Mouse (Mus musculus) hindbrain, embryonic 13.5 days (tissue): ENCODE measurements around the gene Tenm2. TPM values are rescaled to one million over a fixed set of nuclear protein-coding genes. Genes with fewer than 3 reads are reported as not detected.

Experiments used
- ATAC-seq: fragments of 200-750 bp; cut with Nextera tagmentation; 2 replicates; pipeline ENCODE4 v1.8.0; 2017; ENCODE audit warnings: moderate TSS enrichment; ENCODE audit not compliant: low FRiP score
- H3K27ac ChIP-seq: fragments of 300-500 bp; sonication (generic); 2 replicates; pipeline ENCODE4 v1.5.1; 2015; ENCODE audit warnings: inconsistent platforms, mild to moderate bottlenecking, moderate library complexity
- H3K27me3 ChIP-seq: fragments of 300-500 bp; sonication (generic); 2 replicates; pipeline ENCODE4 v1.6.1; 2015; ENCODE audit warnings: mild to moderate bottlenecking, inconsistent platforms
- H3K36me3 ChIP-seq: fragments of 300-500 bp; sonication (generic); 2 replicates; pipeline ENCODE4 v1.6.1; 2015; ENCODE audit warnings: mild to moderate bottlenecking, inconsistent platforms
- H3K4me1 ChIP-seq: fragments of 300-500 bp; sonication (generic); replicated peaks from 2 replicates; pipeline ENCODE4 v1.6.1; 2015; ENCODE audit warnings: inconsistent platforms
- H3K4me2 ChIP-seq: fragments of 300-500 bp; sonication (generic); 2 replicates; pipeline ENCODE4 v1.6.1; 2015; ENCODE audit warnings: inconsistent platforms, mild to moderate bottlenecking, moderate library complexity
- H3K4me3 ChIP-seq: fragments of 300-500 bp; sonication (generic); 2 replicates; pipeline ENCODE4 v1.5.1; 2015; ENCODE audit warnings: mild to moderate bottlenecking, inconsistent platforms
- H3K9ac ChIP-seq: fragments of 300-500 bp; sonication (generic); 2 replicates; pipeline ENCODE4 v1.6.1; 2015; ENCODE audit warnings: mild to moderate bottlenecking, inconsistent platforms
- H3K9me3 ChIP-seq: fragments of 300-500 bp; sonication (generic); 2 replicates; pipeline ENCODE4 v1.6.1; 2016; ENCODE audit warnings: inconsistent platforms
- WGBS: fragments of 180-500 bp; shearing (Covaris S2); methylation state at CpG from one replicate; pipeline ENCODE4 v1.1.7; 2015; 5-methylcytosine and 5-hydroxymethylcytosine counted together
- polyA plus RNA-seq: library from polyadenylated mRNA; unstranded; fragments of >200 nt; fragmentation: Nextera tagmentation; extraction: Ambion mirVana; gene quantifications from 2 replicates; pipeline ENCODE4 v1.2.1, GENCODE M21; 2015

Gene Tenm2
- polyA plus RNA-seq, 1 experiment from 2014 or later = 29.4 TPM

- no peak overlapping the region for H3K4me2 ChIP-seq
- no peak overlapping the region for H3K4me3 ChIP-seq
- no peak overlapping the region for H3K27ac ChIP-seq
- peaks cover 12% of the 10 kb centered on the region for H3K4me1 ChIP-seq
- H3K36me3 ChIP-seq = no peaks in the 10 kb centered on the region
- 80% methylated on average over 6 of the region's 6 CpGs for WGBS
- ATAC-seq = no peak
- H3K9me3 ChIP-seq = no peaks in the 10 kb centered on the region
- H3K9ac ChIP-seq = no peak overlapping the region
- no peaks in the 10 kb centered on the region for H3K27me3 ChIP-seq
Measured at GRCm38 (mm10) chr11:36941429-36941828, 294.3 kb downstream of the Tenm2 start.

DNA sequence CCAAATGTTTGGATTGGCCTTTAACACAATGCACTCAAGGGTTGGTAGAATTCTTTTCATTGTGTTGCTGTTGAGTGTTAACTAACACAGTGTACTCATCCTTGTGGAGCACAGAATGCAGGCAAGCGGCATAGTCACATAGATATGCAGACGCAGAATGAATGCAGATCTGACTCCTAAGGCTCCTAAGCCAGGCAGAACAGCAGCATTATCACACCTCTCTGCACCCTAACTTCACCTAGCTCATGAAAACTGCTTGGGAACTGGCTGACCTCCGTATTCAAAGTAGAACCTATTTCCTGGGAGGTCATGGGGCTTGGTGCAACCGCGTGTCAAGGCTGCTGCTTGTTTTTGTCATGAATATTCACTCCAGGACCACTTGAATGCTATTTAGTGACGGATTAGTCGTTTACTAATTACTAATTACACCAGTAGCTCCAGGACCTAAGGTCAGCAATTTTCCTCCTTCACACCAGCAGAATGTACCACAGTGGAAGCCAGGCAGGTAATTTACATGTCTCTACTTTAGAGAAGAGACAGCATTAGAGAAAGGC, 295.1 kb downstream of the Tenm2 start:
- ATAC-seq = no peak
- WGBS = 18% methylated on average over 7 of the region's 7 CpGs
- Histone ChIP-seq H3K36me3 (no peaks in the 10 kb centered on the region), H3K27me3 (no peaks in the 10 kb centered on the region), H3K4me3 (no peak overlapping the region), H3K27ac (no peak overlapping the region), H3K4me1 (peaks cover 12% of the 10 kb centered on the region), H3K9ac (no peak overlapping the region), H3K9me3 (no peaks in the 10 kb centered on the region), H3K4me2 (no peak overlapping the region)

GRCm38 (mm10) chr11:36929817-36930216, 305.9 kb downstream of the Tenm2 start:
- Histone ChIP-seq H3K4me2 (no peak overlapping the region), H3K9me3 (no peaks in the 10 kb centered on the region), H3K36me3 (no peaks in the 10 kb centered on the region), H3K27me3 (no peaks in the 10 kb centered on the region), H3K4me1 (0 out of 2 replicates have a peak, but pooled peaks cover 5% of the 10 kb centered on the region), H3K27ac (no peak overlapping the region), H3K9ac (no peak overlapping the region), H3K4me3 (no peak overlapping the region)
- no peak for ATAC-seq
- 62% methylated on average over 5 of the region's 5 CpGs for WGBS

- Histone ChIP-seq H3K4me2 (no peak overlapping the region), H3K4me3 (no peak overlapping the region), H3K27me3 (no peaks in the 10 kb centered on the region), H3K4me1 (0 out of 2 replicates have a peak, but pooled peaks cover 5% of the 10 kb centered on the region), H3K9ac (no peak overlapping the region), H3K36me3 (no peaks in the 10 kb centered on the region), H3K27ac (no peak overlapping the region), H3K9me3 (no peaks in the 10 kb centered on the region)
- ATAC-seq = no peak
- WGBS = 66% methylated on average over 9 of the region's 9 CpGs
Measured at GRCm38 (mm10) chr11:36926705-36927406, 308.9 kb downstream of the Tenm2 start.

DNA sequence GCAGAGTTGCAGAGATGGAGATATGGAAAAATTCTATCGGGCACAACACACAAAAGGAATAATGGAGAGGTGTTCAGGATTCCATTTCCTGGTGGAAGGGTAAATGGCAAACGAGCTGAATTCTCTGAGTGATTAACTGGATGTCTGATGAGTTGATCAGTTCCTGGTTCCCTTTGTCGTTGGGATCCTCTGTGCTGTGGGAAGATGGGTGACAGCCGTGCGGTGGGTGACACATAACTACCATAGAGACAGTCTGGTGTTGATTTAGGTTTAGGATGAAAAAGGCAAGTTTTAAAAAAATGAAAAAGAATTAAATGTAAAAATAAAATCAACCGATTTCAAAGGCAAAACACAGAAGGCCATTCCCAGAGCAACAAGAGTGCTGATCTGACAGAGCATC, 316.5 kb downstream of the Tenm2 start:
- no peaks in the 10 kb centered on the region for H3K27me3 ChIP-seq
- no peaks in the 10 kb centered on the region for H3K9me3 ChIP-seq
- H3K27ac ChIP-seq = no peak overlapping the region
- WGBS = 89% methylated on average over 6 of the region's 6 CpGs
- H3K4me2 ChIP-seq = no peak overlapping the region
- no peaks in the 10 kb centered on the region for H3K4me1 ChIP-seq
- no peak for ATAC-seq
- H3K9ac ChIP-seq = no peak overlapping the region
- no peaks in the 10 kb centered on the region for H3K36me3 ChIP-seq
- H3K4me3 ChIP-seq = no peak overlapping the region

DNA sequence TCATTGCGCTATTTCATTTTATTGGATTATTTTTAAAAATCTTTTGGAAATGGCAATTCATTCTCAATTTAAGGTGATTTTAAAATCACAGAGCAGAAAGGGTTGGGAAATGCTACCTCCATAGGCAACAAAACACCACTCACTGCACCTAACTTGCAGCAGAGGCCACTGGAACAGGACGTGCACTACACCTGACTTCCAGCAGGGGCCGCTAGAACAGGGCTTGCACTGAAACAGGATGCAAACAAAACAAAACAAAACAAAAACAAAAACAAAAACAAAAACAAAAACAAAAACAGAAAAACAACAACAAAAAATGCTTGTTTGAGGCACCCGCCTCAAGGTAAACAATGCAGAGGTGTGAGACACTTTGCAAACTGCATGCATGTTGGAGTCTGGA, 324.4 kb downstream of the Tenm2 start:
- Histone ChIP-seq H3K36me3 (no peaks in the 10 kb centered on the region), H3K4me3 (no peak overlapping the region), H3K27ac (no peak overlapping the region), H3K9me3 (no peaks in the 10 kb centered on the region), H3K4me1 (no peaks in the 10 kb centered on the region), H3K4me2 (no peak overlapping the region), H3K9ac (no peak overlapping the region), H3K27me3 (no peaks in the 10 kb centered on the region)
- no peak for ATAC-seq
- 77% methylated on average over 4 of the region's 4 CpGs for WGBS

- Histone ChIP-seq H3K4me1 (no peaks in the 10 kb centered on the region), H3K4me3 (no peak overlapping the region), H3K9ac (no peak overlapping the region), H3K4me2 (no peak overlapping the region), H3K27ac (no peak overlapping the region), H3K36me3 (no peaks in the 10 kb centered on the region), H3K9me3 (no peaks in the 10 kb centered on the region), H3K27me3 (no peaks in the 10 kb centered on the region)
- 86% methylated on average over 1 of the region's 1 CpGs for WGBS
- no peak for ATAC-seq
Measured at GRCm38 (mm10) chr11:36909036-36909435, 326.7 kb downstream of the Tenm2 start.

DNA sequence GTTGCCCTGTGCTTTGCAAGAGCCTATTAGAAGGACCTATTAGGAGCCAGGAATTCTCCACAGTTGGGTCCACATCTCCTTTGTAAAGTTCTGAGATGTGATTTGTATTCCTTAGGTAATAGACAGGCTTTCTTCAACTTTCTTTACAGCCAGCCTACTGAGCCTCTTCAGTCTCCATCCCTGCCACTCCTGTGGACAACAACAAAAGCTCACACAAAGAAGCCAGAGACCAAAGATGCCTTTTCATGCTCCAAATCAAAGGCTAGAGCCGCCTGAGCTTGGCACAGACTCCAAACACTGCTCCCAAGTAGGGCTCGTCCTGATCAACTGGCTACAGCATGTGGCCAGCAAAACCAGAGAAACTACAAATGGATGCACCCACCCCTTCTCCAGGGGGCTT, 333.5 kb downstream of the Tenm2 start:
- Histone ChIP-seq H3K4me3 (no peak overlapping the region), H3K4me2 (no peak overlapping the region), H3K27me3 (no peaks in the 10 kb centered on the region), H3K27ac (no peak overlapping the region), H3K9ac (no peak overlapping the region), H3K4me1 (no peaks in the 10 kb centered on the region), H3K9me3 (no peaks in the 10 kb centered on the region), H3K36me3 (no peaks in the 10 kb centered on the region)
- 6% methylated on average over 2 of the region's 2 CpGs for WGBS
- ATAC-seq = no peak

- Histone ChIP-seq H3K36me3 (no peaks in the 10 kb centered on the region), H3K27me3 (no peaks in the 10 kb centered on the region)
- 86% methylated on average over 3 of the region's 3 CpGs for WGBS
Measured at GRCm38 (mm10) chr11:36893061-36893460, 342.7 kb downstream of the Tenm2 start.

GRCm38 (mm10) chr11:36891106-36891505, 344.7 kb downstream of the Tenm2 start:
- Histone ChIP-seq H3K4me2 (no peak overlapping the region), H3K9me3 (no peaks in the 10 kb centered on the region), H3K27me3 (no peaks in the 10 kb centered on the region), H3K9ac (no peak overlapping the region), H3K4me1 (peaks cover 9% of the 10 kb centered on the region), H3K4me3 (no peak overlapping the region), H3K27ac (no peak overlapping the region), H3K36me3 (no peaks in the 10 kb centered on the region)
- no peak for ATAC-seq
- 28% methylated on average over 3 of the region's 3 CpGs for WGBS

More at GRCm38 (mm10) chr11:36893061-36893460, 342.7 kb downstream of the Tenm2 start:
- H3K9me3 ChIP-seq = no peaks in the 10 kb centered on the region
- no peak overlapping the region for H3K4me2 ChIP-seq
- H3K4me1 ChIP-seq = peaks cover 9% of the 10 kb centered on the region
- H3K9ac ChIP-seq = no peak overlapping the region
- no peak overlapping the region for H3K27ac ChIP-seq
- no peak for ATAC-seq
- no peak overlapping the region for H3K4me3 ChIP-seq

DNA sequence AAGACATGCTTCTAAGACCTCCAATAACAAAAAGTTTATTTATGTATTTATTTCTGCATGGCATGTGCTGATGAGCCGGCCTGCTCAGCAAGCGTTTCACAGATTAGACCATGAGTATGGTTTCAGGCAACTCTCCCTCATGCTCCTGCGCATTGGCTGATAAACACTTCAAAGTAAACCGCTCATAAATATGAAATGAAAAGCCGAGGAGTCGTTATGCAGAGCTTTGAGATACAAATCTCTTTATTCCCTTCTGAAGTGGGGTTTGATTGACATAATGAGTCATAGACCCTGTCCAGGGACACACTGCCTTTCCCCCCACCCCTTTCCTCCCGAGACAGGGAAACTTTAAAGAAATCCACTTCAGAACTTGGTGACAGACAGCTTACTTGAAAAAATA, 348.3 kb downstream of the Tenm2 start:
- no peaks in the 10 kb centered on the region for H3K36me3 ChIP-seq
- peaks cover 9% of the 10 kb centered on the region for H3K4me1 ChIP-seq
- no peak for ATAC-seq
- WGBS = 57% methylated on average over 7 of the region's 7 CpGs
- no peak overlapping the region for H3K9ac ChIP-seq
- no peak overlapping the region for H3K27ac ChIP-seq
- no peaks in the 10 kb centered on the region for H3K9me3 ChIP-seq
- no peaks in the 10 kb centered on the region for H3K27me3 ChIP-seq
- H3K4me3 ChIP-seq = no peak overlapping the region
- H3K4me2 ChIP-seq = no peak overlapping the region

DNA sequence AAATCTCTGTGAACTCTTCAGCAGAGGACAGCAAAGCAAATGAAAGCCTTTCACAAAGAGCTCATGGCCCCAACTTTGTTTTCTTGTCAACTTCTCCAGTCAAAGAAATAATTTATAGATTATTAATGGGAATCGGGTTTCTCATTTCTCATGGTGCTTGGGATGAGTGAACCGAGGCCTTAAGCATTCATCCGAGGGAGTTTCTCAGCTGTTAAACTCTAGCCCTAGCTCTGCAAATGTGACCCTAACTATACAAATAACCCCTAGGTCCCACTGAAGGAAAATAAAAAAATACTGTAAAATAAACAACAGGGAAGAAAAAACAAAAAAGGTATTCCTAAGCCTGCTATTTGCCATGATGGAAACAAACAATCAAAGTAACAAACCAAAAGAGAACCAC, 349.6 kb downstream of the Tenm2 start:
- ATAC-seq = no peak
- H3K4me2 ChIP-seq = no peak overlapping the region
- peaks cover 2% of the 10 kb centered on the region for H3K4me1 ChIP-seq
- H3K27me3 ChIP-seq = no peaks in the 10 kb centered on the region
- no peaks in the 10 kb centered on the region for H3K9me3 ChIP-seq
- H3K36me3 ChIP-seq = no peaks in the 10 kb centered on the region
- no peak overlapping the region for H3K9ac ChIP-seq
- 54% methylated on average over 3 of the region's 3 CpGs for WGBS
- H3K27ac ChIP-seq = no peak overlapping the region
- H3K4me3 ChIP-seq = no peak overlapping the region

- Histone ChIP-seq H3K27me3 (no peaks in the 10 kb centered on the region), H3K36me3 (no peaks in the 10 kb centered on the region), H3K9ac (no peak overlapping the region), H3K27ac (no peak overlapping the region), H3K4me2 (no peak overlapping the region), H3K4me1 (no peaks in the 10 kb centered on the region), H3K4me3 (no peak overlapping the region), H3K9me3 (no peaks in the 10 kb centered on the region)
- 53% methylated on average over 4 of the region's 4 CpGs for WGBS
- ATAC-seq = no peak
Measured at GRCm38 (mm10) chr11:36872961-36873360, 362.8 kb downstream of the Tenm2 start.
